Mouse (Mus musculus) monocyte, adult 2 months (primary cell): Measurements from ENCODE around the gene 1110065P20Rik.

Experiments
- DNase-seq, 2 experiments: peaks; one replicate each; pipeline ENCODE4 v3.0.0; 2022; ENCODE audit warnings: low spot score in 2 of 2, low read depth in 1 of 2

1110065P20Rik gene

GRCm38 (mm10) chr4:124843493-124843892 is 7.5 kb downstream of the 1110065P20Rik start:
- no peak for DNase-seq

GRCm38 (mm10) chr4:124840998-124841397 is 10.0 kb downstream of the 1110065P20Rik start:
- DNase-seq = no peak

- no peak for DNase-seq
These were observed 12.8 kb downstream of the 1110065P20Rik start for GRCm38 (mm10) chr4:124838035-124838700.

GRCm38 (mm10) chr4:124832796-124833195 is 18.2 kb downstream of the 1110065P20Rik start:
- no peak for DNase-seq

GRCm38 (mm10) chr4:124829671-124830070 is 21.3 kb downstream of the 1110065P20Rik start:
- DNase-seq = no peak

- DNase-seq = no peak
These were observed 25.5 kb downstream of the 1110065P20Rik start for GRCm38 (mm10) chr4:124825371-124825965.

- no peak for DNase-seq
These were observed 26.0 kb downstream of the 1110065P20Rik start for GRCm38 (mm10) chr4:124824967-124825366.

GRCm38 (mm10) chr4:124818832-124819231 is 32.2 kb downstream of the 1110065P20Rik start:
- no peak for DNase-seq

GRCm38 (mm10) chr4:124817803-124818202 is 33.2 kb downstream of the 1110065P20Rik start:
- DNase-seq = no peak

- no peak for DNase-seq
These were observed 35.1 kb downstream of the 1110065P20Rik start for GRCm38 (mm10) chr4:124815901-124816300.

- DNase-seq = no peak
These were observed 39.5 kb downstream of the 1110065P20Rik start for GRCm38 (mm10) chr4:124811347-124811975.

- DNase-seq = no peak
These were observed 40.9 kb downstream of the 1110065P20Rik start for GRCm38 (mm10) chr4:124810056-124810455.

- no peak for DNase-seq
These were observed 41.7 kb downstream of the 1110065P20Rik start for GRCm38 (mm10) chr4:124809136-124809883.

GRCm38 (mm10) chr4:124808511-124808910 is 42.5 kb downstream of the 1110065P20Rik start:
- DNase-seq = no peak

GRCm38 (mm10) chr4:124803406-124803805 is 47.6 kb downstream of the 1110065P20Rik start:
- DNase-seq = no peak

GRCm38 (mm10) chr4:124802309-124803260 is 48.4 kb downstream of the 1110065P20Rik start:
- peak; percentile 91 to 94 for DNase-seq

GRCm38 (mm10) chr4:124801552-124802308 is 49.3 kb downstream of the 1110065P20Rik start, which contains the start of gene Mtf1:
Gene Mtf1, plus strand, starts transcription at chr4:124802104.
- DNase-seq = peak; percentile 36 to 72
